ENCODE assay signal across 8 mouse cellular contexts in the genomic region with DNA sequence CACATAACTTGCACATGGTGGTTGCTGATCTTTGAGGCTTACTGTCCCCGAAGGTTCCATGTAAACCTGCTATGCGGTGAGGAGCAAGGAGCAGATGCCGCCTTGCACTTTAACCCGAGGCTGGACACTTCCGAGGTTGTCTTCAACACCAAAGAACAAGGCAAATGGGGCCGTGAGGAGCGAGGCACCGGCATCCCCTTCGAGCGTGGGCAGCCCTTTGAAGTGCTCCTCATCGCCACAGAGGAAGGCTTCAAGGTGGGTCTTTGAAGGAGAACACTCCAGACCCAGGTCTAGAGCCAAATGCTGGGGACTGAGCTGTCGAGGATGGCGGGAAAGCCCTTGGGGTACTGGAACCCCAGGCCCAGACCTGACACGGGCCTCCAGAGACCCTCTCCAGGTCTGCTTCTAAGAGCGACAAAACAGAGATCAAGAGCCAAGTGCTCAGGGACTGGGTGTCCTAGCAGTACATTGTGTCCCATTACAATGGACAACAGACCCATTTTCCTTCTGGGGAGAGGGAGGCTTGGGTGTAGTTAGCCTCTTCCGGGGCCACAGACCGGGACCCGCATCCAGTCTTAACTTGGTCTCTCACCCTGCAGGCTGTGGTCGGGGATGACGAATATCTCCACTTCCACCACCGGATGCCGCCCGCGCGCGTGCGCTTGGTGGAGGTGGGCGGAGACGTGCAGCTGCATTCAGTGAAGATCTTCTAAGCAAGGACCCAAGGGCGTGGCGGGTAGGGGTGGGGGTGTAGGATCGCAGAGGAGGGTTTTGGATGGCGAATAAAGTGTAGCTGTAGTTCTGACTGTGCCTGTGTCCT. TPM values are rescaled to one million over a fixed set of nuclear protein-coding genes. Genes with fewer than 3 reads are reported as not detected.
DNase-seq lines count a peak whose midpoint lies in the region; ATAC-seq lines count a peak whose summit lies in the region.

No protein-coding gene starts in this region.

- H3K27me3 ChIP-seq in embryonic facial prominence, embryonic 15.5 days: no peaks in the 10 kb centered on the region
- H3K27me3 ChIP-seq in limb, embryonic 13.5 days: no peaks in the 10 kb centered on the region
- no peaks in the 10 kb centered on the region for H3K27me3 ChIP-seq in midbrain, embryonic 14.5 days (ENCODE audit: control insufficient read depth, insufficient read depth, low read length)

- H3K4me3 ChIP-seq in embryonic facial prominence, embryonic 15.5 days (replicated peaks): peak overlapping the region; percentile 35
- H3K4me3 ChIP-seq in limb, embryonic 13.5 days: peak overlapping the region; percentile 26
- H3K4me3 ChIP-seq in midbrain, embryonic 14.5 days (replicated peaks; ENCODE audit: low read depth, low read length): peak overlapping the region; percentile 22; the same call in 1 of the 2 replicates

- H3K36me3 ChIP-seq in embryonic facial prominence, embryonic 15.5 days: no peaks in the 10 kb centered on the region
- H3K36me3 ChIP-seq in limb, embryonic 13.5 days: no peaks in the 10 kb centered on the region
- no peaks in the 10 kb centered on the region for H3K36me3 ChIP-seq in midbrain, embryonic 14.5 days (ENCODE audit: control insufficient read depth, insufficient read depth, low read length)

- H3K27ac ChIP-seq in embryonic facial prominence, embryonic 15.5 days (replicated peaks): peak overlapping the region; percentile 83
- H3K27ac ChIP-seq in limb, embryonic 13.5 days: no peak overlapping the region; the same call in 1 of the 2 replicates
- H3K27ac ChIP-seq in midbrain, embryonic 14.5 days (replicated peaks; ENCODE audit: low read depth, low read length): no peak overlapping the region

- WGBS in embryonic facial prominence, embryonic 15.5 days: 39% methylated on average over 33 of the region's 33 CpGs
- 41% methylated on average over 33 of the region's 33 CpGs for WGBS in limb, embryonic 13.5 days
- 47% methylated on average over 33 of the region's 33 CpGs for WGBS in midbrain, embryonic 14.5 days

- peaks cover 42% of the 10 kb centered on the region for H3K4me1 ChIP-seq in embryonic facial prominence, embryonic 15.5 days
- H3K4me1 ChIP-seq in limb, embryonic 13.5 days: peaks cover 26% of the 10 kb centered on the region
- H3K4me1 ChIP-seq in midbrain, embryonic 14.5 days (ENCODE audit: control insufficient read depth, insufficient read depth, low read length): 0 out of 2 replicates have a peak, but pooled peaks cover 7% of the 10 kb centered on the region

- H3K9me3 ChIP-seq in embryonic facial prominence, embryonic 15.5 days (replicated peaks): no peaks in the 10 kb centered on the region
- H3K9me3 ChIP-seq in limb, embryonic 13.5 days: 0 out of 2 replicates have a peak, but pooled peaks cover 4% of the 10 kb centered on the region
- H3K9me3 ChIP-seq in midbrain, embryonic 14.5 days (ENCODE audit: control insufficient read depth, low read length): no peaks in the 10 kb centered on the region

- no peak overlapping the region for H3K9ac ChIP-seq in embryonic facial prominence, embryonic 15.5 days
- H3K9ac ChIP-seq in limb, embryonic 13.5 days: 0 out of 2 replicates have a peak overlapping the region, but pooled peaks have one; percentile 27
- peak overlapping the region; percentile 40; the same call in 1 of the 2 replicates for H3K9ac ChIP-seq in midbrain, embryonic 14.5 days (replicated peaks; ENCODE audit: low read length)

- peak; percentile 51; the same call in 1 of the 2 replicates for ATAC-seq in embryonic facial prominence, embryonic 15.5 days (ENCODE audit: insufficient number of reproducible peaks, low FRiP score, low TSS enrichment, low read depth)
- peak; percentile 46; the same call in 1 of the 2 replicates for ATAC-seq in limb, embryonic 13.5 days (ENCODE audit: low FRiP score, low read depth)
- peak; percentile 37; the same call in 1 of the 2 replicates for ATAC-seq in midbrain, embryonic 14.5 days (ENCODE audit: low FRiP score, low TSS enrichment)

- peak; percentile 87 to 92 for DNase-seq in adrenal gland, adult (ENCODE audit: inconsistent age in 2 of 2, low spot score in 1 of 2)
- peak; percentile 83 to 84 for DNase-seq in heart, adult 9 months (ENCODE audit: low spot score in 2 of 2)
- DNase-seq in kidney, adult 9 months: peak; percentile 72
- DNase-seq in midbrain, embryonic 14.5 days: peak; percentile 79
- peak; percentile 68 to 90 for DNase-seq in spleen, postnatal 10 days (ENCODE audit: low spot score in 2 of 2)
- DNase-seq in cerebellum, postnatal 36 days: no peak

- peak overlapping the region; percentile 51 for H3K4me2 ChIP-seq in embryonic facial prominence, embryonic 15.5 days (replicated peaks)
- H3K4me2 ChIP-seq in limb, embryonic 13.5 days (replicated peaks): peak overlapping the region; percentile 57
- peak overlapping the region; percentile 50 for H3K4me2 ChIP-seq in midbrain, embryonic 14.5 days (ENCODE audit: low read length)

RNA-seq across cellular contexts. Expression of gene Lgals7, which starts 2.0 kb away (rescaled TPM):
- 187 and 265 TPM in 2 replicates for polyA plus RNA-seq in embryonic facial prominence, embryonic 15.5 days (2015; fragmentation: Nextera tagmentation; extraction: Ambion mirVana)
- polyA plus RNA-seq in limb, embryonic 13.5 days (2015; fragmentation: Nextera tagmentation; extraction: Ambion mirVana): 7.6 and 10.3 TPM in 2 replicates
- polyA plus RNA-seq in midbrain, embryonic 14.5 days (2014; fragmentation: Nextera tagmentation; extraction: Ambion mirVana): 7.9 and 22.6 TPM in 2 replicates

RNA-seq across cellular contexts. Expression of gene Capn12, which starts 15.5 kb away (rescaled TPM):
- polyA plus RNA-seq in embryonic facial prominence, embryonic 15.5 days (2015; fragmentation: Nextera tagmentation; extraction: Ambion mirVana): 1.1 and 1.4 TPM in 2 replicates
- 0.94 and 0.97 TPM in 2 replicates for polyA plus RNA-seq in limb, embryonic 13.5 days (2015; fragmentation: Nextera tagmentation; extraction: Ambion mirVana)
- 0.33 and 0.55 TPM in 2 replicates for polyA plus RNA-seq in midbrain, embryonic 14.5 days (2014; fragmentation: Nextera tagmentation; extraction: Ambion mirVana)

RNA-seq across cellular contexts. Expression of gene Lgals4, which starts 32.0 kb away (rescaled TPM):
- polyA plus RNA-seq in embryonic facial prominence, embryonic 15.5 days (2015; fragmentation: Nextera tagmentation; extraction: Ambion mirVana): 15.4 and 18.0 TPM in 2 replicates
- polyA plus RNA-seq in limb, embryonic 13.5 days (2015; fragmentation: Nextera tagmentation; extraction: Ambion mirVana): 9.6 and 10.3 TPM in 2 replicates
- 1.7 and 3.3 TPM in 2 replicates for polyA plus RNA-seq in midbrain, embryonic 14.5 days (2014; fragmentation: Nextera tagmentation; extraction: Ambion mirVana)

RNA-seq across cellular contexts. Expression of gene Ech1, which starts 40.7 kb away (rescaled TPM):
- polyA plus RNA-seq in embryonic facial prominence, embryonic 15.5 days (2015; fragmentation: Nextera tagmentation; extraction: Ambion mirVana): 226 and 231 TPM in 2 replicates
- polyA plus RNA-seq in limb, embryonic 13.5 days (2015; fragmentation: Nextera tagmentation; extraction: Ambion mirVana): 155 TPM in 2 replicates
- 62.4 and 78.1 TPM in 2 replicates for polyA plus RNA-seq in midbrain, embryonic 14.5 days (2014; fragmentation: Nextera tagmentation; extraction: Ambion mirVana)

RNA-seq across cellular contexts. Expression of gene Hnrnpl, which starts 57.4 kb away (rescaled TPM):
- 211 and 225 TPM in 2 replicates for polyA plus RNA-seq in embryonic facial prominence, embryonic 15.5 days (2015; fragmentation: Nextera tagmentation; extraction: Ambion mirVana)
- 284 and 285 TPM in 2 replicates for polyA plus RNA-seq in limb, embryonic 13.5 days (2015; fragmentation: Nextera tagmentation; extraction: Ambion mirVana)
- 168 and 170 TPM in 2 replicates for polyA plus RNA-seq in midbrain, embryonic 14.5 days (2014; fragmentation: Nextera tagmentation; extraction: Ambion mirVana)

Comparison
In these comparisons a context has a peak if more than half of its experiments do, and no peak if none do; other contexts are left out.
1. DNase-seq: peak in adrenal gland, adult (2 of 2), heart, adult 9 months (2 of 2), kidney, adult 9 months (single experiment), midbrain, embryonic 14.5 days (single experiment) and spleen, postnatal 10 days (2 of 2); none in cerebellum, postnatal 36 days (0 of 2).
2. Peak in every context shown above with its lines, with median percentiles within 50 percentile points of each other: ATAC-seq, H3K4me2 ChIP-seq and H3K4me3 ChIP-seq.